Mouse (Mus musculus) liver, embryonic 11.5 days (tissue): ENCODE data around the gene Hpcal1. TPM values are rescaled to one million over a fixed set of nuclear protein-coding genes. Genes with fewer than 3 reads are reported as not detected.
A peak's percentile ranks its signal among the peaks of the same experiment; 100 is the strongest.

Source experiments
- ATAC-seq: fragments of 200-750 bp; cut with Nextera tagmentation; replicated peaks from 2 replicates; pipeline ENCODE4 v1.8.0; 2017; ENCODE audit warnings: moderate number of reproducible peaks, mild to moderate bottlenecking, moderate TSS enrichment, moderate library complexity; ENCODE audit not compliant: low FRiP score
- DNase-seq: peaks from one replicate; pipeline ENCODE4 v3.0.0-alpha.2; 2017; ENCODE audit warnings: low spot score
- H3K27ac ChIP-seq: fragments of 300-500 bp; sonication (generic); 2 replicates; pipeline ENCODE4 v1.5.1; 2014; ENCODE audit warnings: mild to moderate bottlenecking, low read depth, low read length, control low read depth
- H3K27me3 ChIP-seq: fragments of 300-500 bp; sonication (generic); replicated peaks from 2 replicates; pipeline ENCODE4 v1.6.1; 2014; ENCODE audit warnings: low read length, mixed read lengths; ENCODE audit not compliant: control insufficient read depth, insufficient read depth
- H3K36me3 ChIP-seq: fragments of 300-500 bp; sonication (generic); 2 replicates; pipeline ENCODE4 v1.6.1; 2014; ENCODE audit warnings: mild to moderate bottlenecking, low read length, moderate library complexity, mixed read lengths; ENCODE audit not compliant: control insufficient read depth, insufficient read depth
- H3K4me1 ChIP-seq: fragments of 300-500 bp; sonication (generic); replicated peaks from 2 replicates; pipeline ENCODE4 v1.6.1; 2014; ENCODE audit warnings: low read length, mixed read lengths; ENCODE audit not compliant: control insufficient read depth, insufficient read depth
- H3K4me2 ChIP-seq: fragments of 300-500 bp; sonication (generic); 2 replicates; pipeline ENCODE4 v1.6.1; 2014; ENCODE audit warnings: mild to moderate bottlenecking, control low read depth, moderate library complexity
- H3K4me3 ChIP-seq: fragments of 300-500 bp; sonication (generic); 2 replicates; pipeline ENCODE4 v1.5.1; 2014; ENCODE audit warnings: low read depth, low read length, control low read depth
- H3K9ac ChIP-seq: fragments of 300-500 bp; sonication (generic); 2 replicates; pipeline ENCODE4 v1.6.1; 2014; ENCODE audit warnings: low read depth, low read length, control low read depth
- H3K9me3 ChIP-seq: fragments of 300-500 bp; sonication (generic); 2 replicates; pipeline ENCODE4 v1.6.1; 2016; ENCODE audit warnings: low read length, inconsistent platforms, mixed read lengths; ENCODE audit not compliant: control insufficient read depth
- WGBS: fragments of 180-500 bp; shearing (Covaris S2); extraction: QIAGEN DNeasy Blood & Tissue Kit; methylation state at CpG from one replicate; pipeline ENCODE4 v1.1.7; 2014; 5-methylcytosine and 5-hydroxymethylcytosine counted together
- polyA plus RNA-seq: library from polyadenylated mRNA; unstranded; fragments of >200 nt; fragmentation: Nextera tagmentation; extraction: Ambion mirVana; gene quantifications from 2 replicates; pipeline ENCODE4 v1.2.1, GENCODE M21; 2014

Gene Hpcal1
- polyA plus RNA-seq, 1 experiment from 2014 or later: 30.2 TPM

GRCm38 (mm10) chr12:17736396-17736795 lies 45.7 kb downstream of the Hpcal1 start:
- no peak for ATAC-seq

GRCm38 (mm10) chr12:17736859-17737577 lies 46.4 kb downstream of the Hpcal1 start:
- no peak overlapping the region for H3K9ac ChIP-seq
- no peak for DNase-seq
- peak overlapping the region; percentile 59; the same call in 1 of the 2 replicates for H3K27ac ChIP-seq
- no peak overlapping the region for H3K4me3 ChIP-seq
- H3K4me2 ChIP-seq: no peak overlapping the region
- no peaks in the 10 kb centered on the region for H3K27me3 ChIP-seq
- 59% methylated on average over 10 of the region's 10 CpGs for WGBS
- no peaks in the 10 kb centered on the region for H3K36me3 ChIP-seq
- peaks cover 56% of the 10 kb centered on the region for H3K4me1 ChIP-seq
- H3K9me3 ChIP-seq: no peaks in the 10 kb centered on the region
- ATAC-seq: peak; percentile 12; the same call in 1 of the 2 replicates

More at GRCm38 (mm10) chr12:17736396-17736795, 45.7 kb downstream of the Hpcal1 start:
- no peak for DNase-seq
- no peaks in the 10 kb centered on the region for H3K36me3 ChIP-seq
- H3K27ac ChIP-seq: no peak overlapping the region
- no peak overlapping the region for H3K9ac ChIP-seq
- H3K4me1 ChIP-seq: peaks cover 54% of the 10 kb centered on the region
- H3K27me3 ChIP-seq: no peaks in the 10 kb centered on the region
- no peaks in the 10 kb centered on the region for H3K9me3 ChIP-seq
- no peak overlapping the region for H3K4me3 ChIP-seq
- 69% methylated on average over 6 of the region's 6 CpGs for WGBS
- no peak overlapping the region for H3K4me2 ChIP-seq

- H3K27ac ChIP-seq: peak overlapping the region; percentile 59
- no peak overlapping the region for H3K9ac ChIP-seq
- DNase-seq: no peak
- H3K4me3 ChIP-seq: no peak overlapping the region
- peaks cover 52% of the 10 kb centered on the region for H3K4me1 ChIP-seq
- H3K4me2 ChIP-seq: no peak overlapping the region; the same call in 1 of the 2 replicates
- WGBS: 74% methylated on average over 3 of the region's 3 CpGs
- H3K27me3 ChIP-seq: no peaks in the 10 kb centered on the region
- ATAC-seq: no peak
- H3K9me3 ChIP-seq: no peaks in the 10 kb centered on the region
- H3K36me3 ChIP-seq: no peaks in the 10 kb centered on the region
These were observed 47.2 kb downstream of the Hpcal1 start for GRCm38 (mm10) chr12:17737808-17738207.

GRCm38 (mm10) chr12:17738473-17738872 lies 47.8 kb downstream of the Hpcal1 start:
- Histone ChIP-seq H3K36me3 (no peaks in the 10 kb centered on the region), H3K9ac (no peak overlapping the region), H3K4me2 (no peak overlapping the region), H3K27me3 (no peaks in the 10 kb centered on the region), H3K9me3 (no peaks in the 10 kb centered on the region), H3K4me1 (peaks cover 52% of the 10 kb centered on the region), H3K27ac (peak overlapping the region; percentile 46; the same call in 1 of the 2 replicates), H3K4me3 (no peak overlapping the region)
- ATAC-seq: peak; percentile 61
- WGBS: 53% methylated on average over 6 of the region's 6 CpGs
- no peak for DNase-seq

DNA sequence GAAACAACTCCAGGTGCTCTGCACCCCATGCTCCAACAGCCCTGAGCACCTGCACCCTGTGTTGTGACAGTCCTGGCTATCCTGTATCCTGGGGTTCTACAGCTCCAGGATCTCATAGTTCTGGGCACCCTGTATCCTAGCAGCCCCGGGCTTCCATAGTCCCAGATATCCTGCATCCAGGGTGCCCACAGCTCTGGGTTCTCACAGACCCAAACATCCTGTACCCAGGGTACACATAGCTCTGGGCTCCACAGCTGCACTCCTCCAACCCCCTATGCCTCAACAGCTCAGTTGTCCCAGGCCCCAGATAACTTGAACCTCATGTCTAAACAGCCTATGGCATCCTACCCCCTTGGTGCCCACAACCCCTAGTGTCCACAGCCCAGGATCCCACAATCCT lies 49.6 kb downstream of the Hpcal1 start:
- Histone ChIP-seq H3K4me1 (peaks cover 46% of the 10 kb centered on the region), H3K27me3 (no peaks in the 10 kb centered on the region), H3K9ac (no peak overlapping the region), H3K4me2 (no peak overlapping the region), H3K4me3 (no peak overlapping the region), H3K9me3 (no peaks in the 10 kb centered on the region), H3K36me3 (no peaks in the 10 kb centered on the region), H3K27ac (no peak overlapping the region)
- DNase-seq: no peak
- 76% methylated on average over 1 of the region's 1 CpGs for WGBS
- ATAC-seq: no peak

GRCm38 (mm10) chr12:17741637-17742364 lies 51.1 kb downstream of the Hpcal1 start:
- Histone ChIP-seq H3K4me3 (no peak overlapping the region), H3K4me1 (peaks cover 38% of the 10 kb centered on the region), H3K27me3 (no peaks in the 10 kb centered on the region), H3K9ac (no peak overlapping the region), H3K27ac (no peak overlapping the region), H3K9me3 (no peaks in the 10 kb centered on the region), H3K36me3 (no peaks in the 10 kb centered on the region), H3K4me2 (no peak overlapping the region)
- no peak for ATAC-seq
- WGBS: 75% methylated on average over 17 of the region's 17 CpGs
- DNase-seq: no peak

- no peak for ATAC-seq
- Histone ChIP-seq H3K4me3 (no peak overlapping the region), H3K4me2 (no peak overlapping the region), H3K27me3 (no peaks in the 10 kb centered on the region), H3K9me3 (no peaks in the 10 kb centered on the region), H3K4me1 (peaks cover 38% of the 10 kb centered on the region), H3K9ac (no peak overlapping the region), H3K36me3 (no peaks in the 10 kb centered on the region), H3K27ac (no peak overlapping the region)
- 73% methylated on average over 11 of the region's 11 CpGs for WGBS
- DNase-seq: no peak
These were observed 52.1 kb downstream of the Hpcal1 start for GRCm38 (mm10) chr12:17742571-17743321.

GRCm38 (mm10) chr12:17745431-17745830 lies 54.8 kb downstream of the Hpcal1 start:
- Histone ChIP-seq H3K27ac (no peak overlapping the region), H3K4me1 (peaks cover 25% of the 10 kb centered on the region), H3K36me3 (no peaks in the 10 kb centered on the region), H3K27me3 (no peaks in the 10 kb centered on the region), H3K4me3 (no peak overlapping the region), H3K9ac (no peak overlapping the region), H3K9me3 (no peaks in the 10 kb centered on the region), H3K4me2 (no peak overlapping the region)
- DNase-seq (no peak), ATAC-seq (no peak)
- WGBS: 69% methylated on average over 7 of the region's 7 CpGs
